Mouse (Mus musculus) midbrain, embryonic 13.5 days (tissue): ENCODE measurements at regions not wholly inside any gene's neighbourhood (a gene's known extent, or its start where the extent isn't known, plus 50 kb on each side); places are given as distances from the start of the nearest gene placed in this dataset.

Source experiments
- ATAC-seq: fragments of 200-750 bp; cut with Nextera tagmentation; 2 replicates; pipeline ENCODE4 v1.8.0; 2017; ENCODE audit warnings: mild to moderate bottlenecking, moderate TSS enrichment, moderate library complexity
- H3K27ac ChIP-seq: fragments of 300-500 bp; sonication (generic); 2 replicates; pipeline ENCODE4 v1.5.1; 2015; ENCODE audit warnings: inconsistent platforms, mild to moderate bottlenecking, moderate library complexity
- H3K27me3 ChIP-seq: fragments of 300-500 bp; sonication (generic); 2 replicates; pipeline ENCODE4 v1.6.1; 2015; ENCODE audit warnings: mild to moderate bottlenecking, inconsistent platforms
- H3K36me3 ChIP-seq: fragments of 300-500 bp; sonication (generic); 2 replicates; pipeline ENCODE4 v1.6.1; 2015; ENCODE audit warnings: mild to moderate bottlenecking, inconsistent platforms
- H3K4me1 ChIP-seq: fragments of 300-500 bp; sonication (generic); replicated peaks from 2 replicates; pipeline ENCODE4 v1.6.1; 2015; ENCODE audit warnings: inconsistent platforms
- H3K4me2 ChIP-seq: fragments of 300-500 bp; sonication (generic); replicated peaks from 2 replicates; pipeline ENCODE4 v1.6.1; 2015; ENCODE audit warnings: moderate library complexity, mild to moderate bottlenecking, inconsistent platforms
- H3K4me3 ChIP-seq: fragments of 300-500 bp; sonication (generic); replicated peaks from 2 replicates; pipeline ENCODE4 v1.5.1; 2015; ENCODE audit warnings: mild to moderate bottlenecking, inconsistent platforms
- H3K9ac ChIP-seq: fragments of 300-500 bp; sonication (generic); replicated peaks from 2 replicates; pipeline ENCODE4 v1.6.1; 2015; ENCODE audit warnings: mild to moderate bottlenecking, inconsistent platforms
- H3K9me3 ChIP-seq: fragments of 300-500 bp; sonication (generic); 2 replicates; pipeline ENCODE4 v1.6.1; 2016; ENCODE audit warnings: mild to moderate bottlenecking, inconsistent platforms
- whole genome bisulfite sequencing: fragments of 180-500 bp; shearing (Covaris S2); methylation state at CpG from one replicate; pipeline ENCODE4 v1.1.7; 2015; 5-methylcytosine and 5-hydroxymethylcytosine counted together

- no peak for ATAC-seq
- 88% methylated on average over 15 of the region's 15 CpGs for WGBS
- Histone ChIP-seq H3K27ac (no peak overlapping the region), H3K36me3 (no peaks in the 10 kb centered on the region), H3K4me2 (no peak overlapping the region), H3K9ac (no peak overlapping the region), H3K4me3 (no peak overlapping the region), H3K9me3 (no peaks in the 10 kb centered on the region), H3K27me3 (no peaks in the 10 kb centered on the region), H3K4me1 (no peaks in the 10 kb centered on the region)
Measured at GRCm38 (mm10) chr6:31261797-31262540, 136.6 kb upstream of the Mkln1 start.

- H3K27me3 ChIP-seq, result no peaks in the 10 kb centered on the region
- H3K36me3 ChIP-seq, result no peaks in the 10 kb centered on the region
- 90% methylated on average over 8 of the region's 8 CpGs for WGBS
- no peak for ATAC-seq
- H3K4me1 ChIP-seq, result no peaks in the 10 kb centered on the region
- H3K4me2 ChIP-seq, result no peak overlapping the region
- H3K9ac ChIP-seq, result no peak overlapping the region
- no peak overlapping the region for H3K27ac ChIP-seq
- no peaks in the 10 kb centered on the region for H3K9me3 ChIP-seq
- H3K4me3 ChIP-seq, result no peak overlapping the region
Measured at GRCm38 (mm10) chr6:31262651-31263050, 135.9 kb upstream of the Mkln1 start.

GRCm38 (mm10) chr6:31263821-31264220 lies 134.7 kb upstream of the Mkln1 start:
- WGBS, result 92% methylated on average over 6 of the region's 6 CpGs
- Histone ChIP-seq H3K27me3 (no peaks in the 10 kb centered on the region), H3K4me1 (no peaks in the 10 kb centered on the region)

GRCm38 (mm10) chr6:31266441-31267040 lies 132.0 kb upstream of the Mkln1 start:
- no peaks in the 10 kb centered on the region for H3K9me3 ChIP-seq
- no peak overlapping the region for H3K4me2 ChIP-seq
- H3K9ac ChIP-seq, result no peak overlapping the region
- ATAC-seq, result no peak
- no peaks in the 10 kb centered on the region for H3K4me1 ChIP-seq
- H3K36me3 ChIP-seq, result no peaks in the 10 kb centered on the region
- no peak overlapping the region for H3K27ac ChIP-seq
- H3K4me3 ChIP-seq, result no peak overlapping the region
- no peaks in the 10 kb centered on the region for H3K27me3 ChIP-seq
- 83% methylated on average over 17 of the region's 17 CpGs for WGBS

More at GRCm38 (mm10) chr6:31263821-31264220, 134.7 kb upstream of the Mkln1 start:
- no peak overlapping the region for H3K4me3 ChIP-seq
- H3K4me2 ChIP-seq, result no peak overlapping the region
- H3K27ac ChIP-seq, result no peak overlapping the region
- no peaks in the 10 kb centered on the region for H3K36me3 ChIP-seq
- no peak for ATAC-seq
- H3K9ac ChIP-seq, result no peak overlapping the region
- H3K9me3 ChIP-seq, result no peaks in the 10 kb centered on the region

- Histone ChIP-seq H3K9me3 (no peaks in the 10 kb centered on the region), H3K27me3 (no peaks in the 10 kb centered on the region), H3K27ac (no peak overlapping the region), H3K4me1 (no peaks in the 10 kb centered on the region), H3K4me3 (no peak overlapping the region), H3K4me2 (no peak overlapping the region), H3K36me3 (no peaks in the 10 kb centered on the region), H3K9ac (no peak overlapping the region)
- WGBS, result 87% methylated on average over 2 of the region's 2 CpGs
- no peak for ATAC-seq
Measured at GRCm38 (mm10) chr6:31268057-31268456, 130.5 kb upstream of the Mkln1 start.

- no peak overlapping the region for H3K9ac ChIP-seq
- no peak for ATAC-seq
- 33% methylated on average over 5 of the region's 5 CpGs for WGBS
- H3K4me2 ChIP-seq, result no peak overlapping the region
- no peak overlapping the region for H3K4me3 ChIP-seq
- no peaks in the 10 kb centered on the region for H3K9me3 ChIP-seq
- no peaks in the 10 kb centered on the region for H3K36me3 ChIP-seq
- H3K4me1 ChIP-seq, result peaks cover 6% of the 10 kb centered on the region
- no peak overlapping the region for H3K27ac ChIP-seq
- no peaks in the 10 kb centered on the region for H3K27me3 ChIP-seq
Measured at GRCm38 (mm10) chr6:31273816-31274215, 124.7 kb upstream of the Mkln1 start.

GRCm38 (mm10) chr6:31274236-31274635 lies 124.3 kb upstream of the Mkln1 start:
- no peaks in the 10 kb centered on the region for H3K9me3 ChIP-seq
- WGBS, result 26% methylated on average over 11 of the region's 11 CpGs
- H3K27ac ChIP-seq, result no peak overlapping the region
- no peak overlapping the region for H3K4me2 ChIP-seq
- H3K4me3 ChIP-seq, result no peak overlapping the region
- peaks cover 6% of the 10 kb centered on the region for H3K4me1 ChIP-seq
- no peak overlapping the region for H3K9ac ChIP-seq
- no peak for ATAC-seq
- H3K36me3 ChIP-seq, result no peaks in the 10 kb centered on the region
- no peaks in the 10 kb centered on the region for H3K27me3 ChIP-seq

- no peak overlapping the region for H3K27ac ChIP-seq
- peaks cover 6% of the 10 kb centered on the region for H3K4me1 ChIP-seq
- no peaks in the 10 kb centered on the region for H3K9me3 ChIP-seq
- H3K4me3 ChIP-seq, result no peak overlapping the region
- H3K4me2 ChIP-seq, result no peak overlapping the region
- H3K9ac ChIP-seq, result no peak overlapping the region
- no peak for ATAC-seq
- no peaks in the 10 kb centered on the region for H3K27me3 ChIP-seq
- H3K36me3 ChIP-seq, result no peaks in the 10 kb centered on the region
- whole genome bisulfite sequencing, result 71% methylated on average over 9 of the region's 9 CpGs
Measured at GRCm38 (mm10) chr6:31277792-31278191, 120.7 kb upstream of the Mkln1 start.

GRCm38 (mm10) chr6:31283973-31284372 lies 114.6 kb upstream of the Mkln1 start:
- H3K4me2 ChIP-seq, result no peak overlapping the region
- no peak for ATAC-seq
- no peak overlapping the region for H3K27ac ChIP-seq
- WGBS, result 47% methylated on average over 8 of the region's 8 CpGs
- no peaks in the 10 kb centered on the region for H3K27me3 ChIP-seq
- H3K36me3 ChIP-seq, result no peaks in the 10 kb centered on the region
- no peak overlapping the region for H3K4me3 ChIP-seq
- peaks cover 13% of the 10 kb centered on the region for H3K4me1 ChIP-seq
- no peaks in the 10 kb centered on the region for H3K9me3 ChIP-seq
- H3K9ac ChIP-seq, result no peak overlapping the region

- Histone ChIP-seq H3K27ac (no peak overlapping the region), H3K9me3 (no peaks in the 10 kb centered on the region), H3K4me3 (no peak overlapping the region), H3K27me3 (no peaks in the 10 kb centered on the region), H3K36me3 (no peaks in the 10 kb centered on the region), H3K9ac (no peak overlapping the region), H3K4me1 (peaks cover 13% of the 10 kb centered on the region), H3K4me2 (no peak overlapping the region)
- no peak for ATAC-seq
- WGBS, result 86% methylated on average over 10 of the region's 10 CpGs
Measured at GRCm38 (mm10) chr6:31284390-31284789, 114.1 kb upstream of the Mkln1 start.

- 79% methylated on average over 19 of the region's 19 CpGs for WGBS
Measured at GRCm38 (mm10) chr6:31285064-31285463, 113.5 kb upstream of the Mkln1 start.

GRCm38 (mm10) chr6:31285981-31286737 lies 112.4 kb upstream of the Mkln1 start:
- no peaks in the 10 kb centered on the region for H3K9me3 ChIP-seq
- no peak overlapping the region for H3K9ac ChIP-seq
- no peak overlapping the region for H3K27ac ChIP-seq
- 89% methylated on average over 11 of the region's 11 CpGs for WGBS
- H3K36me3 ChIP-seq, result no peaks in the 10 kb centered on the region
- ATAC-seq, result no peak
- H3K4me3 ChIP-seq, result no peak overlapping the region
- no peaks in the 10 kb centered on the region for H3K27me3 ChIP-seq
- peaks cover 13% of the 10 kb centered on the region for H3K4me1 ChIP-seq
- H3K4me2 ChIP-seq, result no peak overlapping the region

More at GRCm38 (mm10) chr6:31285064-31285463, 113.5 kb upstream of the Mkln1 start:
- H3K27ac ChIP-seq, result no peak overlapping the region
- no peak overlapping the region for H3K4me2 ChIP-seq
- H3K9ac ChIP-seq, result no peak overlapping the region
- H3K27me3 ChIP-seq, result no peaks in the 10 kb centered on the region
- H3K4me1 ChIP-seq, result peaks cover 13% of the 10 kb centered on the region
- H3K9me3 ChIP-seq, result no peaks in the 10 kb centered on the region
- ATAC-seq, result no peak
- no peak overlapping the region for H3K4me3 ChIP-seq
- H3K36me3 ChIP-seq, result no peaks in the 10 kb centered on the region
